Mouse (Mus musculus) liver, adult 2 months (tissue): ENCODE results near the gene Notch2.

Experiments used
- CTCF ChIP-seq: fragments of 200-500 bp; IDR thresholded peaks from 2 replicates; pipeline ENCODE4 v1.5.1; 2011; ENCODE audit warnings: low read depth, low read length, control low read depth
- POLR2A ChIP-seq: fragments of 200-500 bp; IDR thresholded peaks from 2 replicates; pipeline ENCODE4 v1.6.1; 2011; ENCODE audit warnings: low read length, control low read depth; ENCODE audit not compliant: insufficient read depth; ENCODE audit errors: extremely low read depth

DNA sequence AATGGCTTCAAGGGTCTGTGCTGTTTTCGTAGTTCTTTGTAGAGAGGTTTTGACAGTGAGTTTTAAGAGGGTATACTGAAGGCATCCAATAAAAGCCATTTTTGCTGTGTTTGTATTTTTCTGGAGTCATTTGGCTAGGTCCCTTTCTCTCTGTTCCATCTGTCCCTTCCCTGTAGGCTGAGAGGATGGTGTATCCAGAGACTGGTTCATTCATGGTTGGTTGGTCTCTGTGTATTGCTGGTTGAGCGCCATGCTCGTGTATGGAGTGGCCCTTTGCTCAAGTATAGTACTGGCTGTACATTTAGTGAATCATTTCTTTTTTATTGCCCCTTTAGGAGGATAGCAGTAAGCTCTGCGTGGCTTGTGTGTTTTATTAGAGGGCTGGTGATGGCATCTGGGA is 30.3 kb downstream of the Notch2 start:
- TF ChIP-seq CTCF (no peak), POLR2A (no peak)
